Mouse (Mus musculus) hematopoietic stem cell, adult 5-6 weeks (primary cell): ENCODE results near the gene Iqcc. TPM values are rescaled to one million over a fixed set of nuclear protein-coding genes. Genes with fewer than 3 reads are reported as not detected.

Experiments used
- ATAC-seq, 2 experiments: fragments of 125-278 bp in 1 of 2; replicated peaks in 1 of 2; 2 replicates each; pipeline ENCODE4 v1.8.0; 2016 to 2017; ENCODE audit warnings: inconsistent platforms in 2 of 2, mild to moderate bottlenecking in 2 of 2, moderate number of reproducible peaks in 2 of 2, low read depth in 1 of 2, moderate TSS enrichment in 1 of 2; ENCODE audit not compliant: low FRiP score in 2 of 2, poor library complexity in 2 of 2, severe bottlenecking in 2 of 2, insufficient read depth in 1 of 2, low TSS enrichment in 1 of 2
- total RNA-seq: library from RNA; stranded (forward); fragments of 172-1452, 232-1000 nt; gene quantifications from 2 replicates; pipeline ENCODE4 v1.2.3, GENCODE M21; 2017

Iqcc gene
- 11.4 and 25.6 TPM in 2 replicates for total RNA-seq

GRCm38 (mm10) chr4:129618786-129619691 is at the start of gene Iqcc:
Gene Iqcc (minus strand): TSS chr4:129619099.
- ATAC-seq, result peak; percentile 88 to 94

- no peak for ATAC-seq
These were observed 43.4 kb upstream of the Iqcc start for GRCm38 (mm10) chr4:129662255-129662813.

GRCm38 (mm10) chr4:129661584-129661983 is 42.7 kb upstream of the Iqcc start:
- ATAC-seq, result no peak

- no peak for ATAC-seq
These were observed 35.9 kb upstream of the Iqcc start for GRCm38 (mm10) chr4:129654770-129655169.

- no peak for ATAC-seq
These were observed 31.5 kb upstream of the Iqcc start for GRCm38 (mm10) chr4:129650359-129650758.

- ATAC-seq, result no peak
These were observed 29.8 kb upstream of the Iqcc start for GRCm38 (mm10) chr4:129648656-129649055.

- ATAC-seq, result no peak
These were observed 26.3 kb upstream of the Iqcc start for GRCm38 (mm10) chr4:129645204-129645603.

GRCm38 (mm10) chr4:129641756-129642155 is 22.9 kb upstream of the Iqcc start:
- no peak for ATAC-seq

- ATAC-seq, result peak; percentile 91 to 95
These were observed 22.0 kb upstream of the Iqcc start, which contains the start of gene Txlna for GRCm38 (mm10) chr4:129640638-129641467. Gene Txlna (minus strand): TSS chr4:129641065.

- ATAC-seq, result no peak
These were observed 21.3 kb upstream of the Iqcc start for GRCm38 (mm10) chr4:129640101-129640637.

- no peak for ATAC-seq
These were observed 20.3 kb upstream of the Iqcc start for GRCm38 (mm10) chr4:129639221-129639620.

GRCm38 (mm10) chr4:129633852-129634251 is 15.0 kb upstream of the Iqcc start:
- ATAC-seq, result no peak

GRCm38 (mm10) chr4:129631867-129632266 is 13.0 kb upstream of the Iqcc start:
- no peak for ATAC-seq

- no peak for ATAC-seq
These were observed 12.0 kb upstream of the Iqcc start for GRCm38 (mm10) chr4:129630944-129631343.

GRCm38 (mm10) chr4:129626035-129626434 is 7.1 kb upstream of the Iqcc start:
- no peak for ATAC-seq

- ATAC-seq, result no peak
These were observed 6.6 kb upstream of the Iqcc start for GRCm38 (mm10) chr4:129625496-129625895.

- ATAC-seq, result peak; percentile 68
These were observed 6.1 kb upstream of the Iqcc start for GRCm38 (mm10) chr4:129625029-129625370.
